Mouse (Mus musculus): ENCODE data around the gene Mfsd11.
"Not testable (repeated sequence)": the region's sequence is repeated elsewhere in the genome, so short reads cannot be mapped to it uniquely, and the experiment has no call there.

Gene Mfsd11

DNA sequence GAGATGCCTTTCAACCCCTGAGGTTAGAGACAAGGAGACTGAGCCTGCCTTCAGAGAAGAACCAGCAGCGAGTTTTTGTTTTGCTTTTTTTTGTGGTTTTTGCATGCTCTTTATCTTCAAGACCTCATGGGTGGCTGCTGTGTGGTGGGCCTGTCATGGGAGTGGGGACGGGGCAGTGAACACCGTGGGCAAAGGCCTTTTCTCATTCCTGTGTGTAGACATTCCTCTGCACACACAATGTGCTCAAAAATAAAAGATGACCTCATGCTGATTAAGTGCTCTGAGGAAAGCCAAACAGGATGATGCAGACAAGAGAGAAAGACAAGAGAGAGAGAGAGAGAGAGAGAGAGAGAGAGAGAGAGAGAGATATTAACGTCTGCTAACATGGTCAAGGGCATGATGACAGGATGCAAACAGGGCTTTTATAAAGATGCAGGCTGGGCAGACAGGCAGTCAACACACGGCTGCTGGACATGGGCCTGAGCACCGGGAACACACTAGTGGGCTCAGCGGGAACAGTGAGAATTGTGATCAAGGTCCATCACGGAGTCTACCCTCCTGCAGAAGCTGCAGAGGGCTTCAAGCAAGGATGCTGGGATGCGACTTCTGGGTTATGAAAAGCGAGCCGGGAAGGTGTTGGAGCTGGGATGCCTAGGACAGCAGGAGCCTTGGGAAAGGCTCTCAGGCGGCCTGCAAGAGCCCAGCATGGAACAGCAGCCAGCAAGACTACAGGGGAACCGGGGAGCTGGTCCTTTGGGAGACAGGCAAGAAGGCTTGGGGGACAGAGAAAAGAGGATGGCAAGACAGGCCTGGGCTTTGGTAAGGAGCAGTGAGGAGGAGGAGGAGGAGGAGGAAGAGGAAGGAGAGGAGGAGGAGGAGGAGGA lies 30.9 kb upstream of the Mfsd11 start:
- DNase-seq (ENCODE audit: extremely low spot score, low read depth, low spot score), result no peak

DNA sequence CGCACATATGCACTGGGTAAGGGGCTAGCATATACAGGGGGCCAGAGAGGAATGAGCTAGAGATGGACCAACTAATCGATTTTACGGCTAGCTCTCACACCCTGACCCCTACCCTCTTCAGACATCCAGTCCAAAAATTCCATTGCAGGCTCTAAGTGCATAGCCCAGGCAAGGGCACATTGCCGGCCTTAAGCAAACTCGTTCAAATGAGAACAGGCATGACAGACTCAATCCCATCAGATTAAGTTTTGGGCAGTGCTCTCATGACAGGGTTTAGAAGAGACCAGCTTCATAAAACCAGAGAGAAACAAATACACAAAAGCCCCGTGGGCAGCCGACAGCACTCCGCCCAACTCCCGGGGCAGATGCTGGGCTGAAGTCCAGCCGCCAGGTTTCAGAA lies 30.0 kb upstream of the Mfsd11 start:
- DNase-seq (ENCODE audit: extremely low spot score, low read depth, low spot score), result no peak

DNA sequence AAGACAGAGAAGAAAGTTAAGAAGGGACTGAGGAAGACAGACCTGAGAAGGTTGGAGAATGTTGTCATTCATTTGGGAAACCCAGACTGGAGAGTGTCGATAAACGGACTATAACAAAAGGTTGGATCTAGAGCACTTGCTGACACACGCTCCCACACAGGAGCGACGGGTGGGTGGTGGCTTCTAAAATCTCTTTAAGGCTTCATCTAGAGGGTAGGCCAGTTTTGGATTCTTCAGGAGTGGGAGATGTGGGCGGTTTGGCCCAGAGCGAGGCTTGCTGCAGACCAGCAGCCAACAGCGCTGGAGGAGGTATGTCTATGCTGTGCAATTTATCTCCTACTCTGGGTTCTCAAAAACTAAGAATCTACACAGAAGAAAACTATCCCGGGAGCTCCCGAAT lies 29.6 kb upstream of the Mfsd11 start:
- DNase-seq (ENCODE audit: extremely low spot score, low read depth, low spot score), result no peak

DNA sequence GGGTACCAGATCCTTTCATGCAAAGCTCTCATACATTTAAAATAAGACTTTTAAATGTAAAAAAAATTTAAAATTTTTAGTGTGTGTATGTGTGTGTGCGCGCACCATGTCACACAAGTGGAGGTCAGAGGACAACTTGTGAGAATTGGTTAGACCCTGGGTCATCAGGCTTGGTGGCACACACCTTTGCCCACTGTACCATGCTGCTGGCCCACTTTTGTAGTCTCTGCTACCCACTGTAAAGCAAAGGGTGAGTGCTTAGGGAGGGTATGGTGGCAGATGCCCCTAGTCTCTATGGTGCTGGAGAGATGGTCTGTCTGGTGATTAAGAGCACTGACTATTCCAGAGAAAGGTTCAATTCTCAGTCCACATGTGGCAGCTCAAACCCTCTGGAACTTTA lies 29.0 kb upstream of the Mfsd11 start:
- DNase-seq (ENCODE audit: extremely low spot score, low read depth, low spot score), result no peak

DNA sequence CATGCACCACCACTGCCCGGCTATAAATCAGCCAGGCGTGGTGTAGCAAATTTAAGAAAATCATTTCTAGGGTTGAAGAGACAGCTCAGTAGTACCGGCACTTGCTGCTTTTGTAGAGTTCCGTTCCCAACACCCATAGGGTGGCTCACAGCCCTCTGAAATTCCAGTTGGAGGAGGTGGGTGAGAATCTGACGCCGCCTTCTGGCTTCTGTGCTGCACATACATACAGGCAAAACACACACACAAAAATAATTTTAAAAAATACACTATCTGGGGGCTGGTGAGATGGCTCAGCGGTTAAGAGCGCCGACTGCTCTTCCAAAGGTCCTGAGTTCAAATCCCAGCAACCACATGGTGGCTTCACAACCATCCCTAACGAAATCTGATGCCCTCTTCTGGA lies 28.4 kb upstream of the Mfsd11 start:
- DNase-seq (ENCODE audit: extremely low spot score, low read depth, low spot score), result not testable (repeated sequence)

DNA sequence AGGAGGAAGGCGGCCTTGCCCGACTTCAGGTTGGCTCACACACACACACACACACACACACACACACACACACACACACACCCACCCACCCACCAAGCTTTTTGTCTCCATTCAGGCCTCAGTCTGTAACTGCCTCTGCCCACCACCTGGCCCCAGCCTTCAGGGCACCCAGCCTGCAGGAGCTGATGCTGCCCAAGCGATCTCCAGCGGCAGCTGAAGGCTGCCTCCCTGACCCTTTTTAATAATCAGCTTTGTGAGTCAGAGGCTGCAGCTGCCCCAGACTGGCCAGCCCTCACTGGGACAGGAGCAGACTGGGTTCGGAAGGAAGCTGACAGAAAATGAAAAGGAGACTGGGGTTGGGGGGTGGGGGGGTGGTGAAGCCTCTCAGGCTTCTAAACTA lies 27.0 kb upstream of the Mfsd11 start:
- no peak for DNase-seq (ENCODE audit: extremely low spot score, low read depth, low spot score)

DNA sequence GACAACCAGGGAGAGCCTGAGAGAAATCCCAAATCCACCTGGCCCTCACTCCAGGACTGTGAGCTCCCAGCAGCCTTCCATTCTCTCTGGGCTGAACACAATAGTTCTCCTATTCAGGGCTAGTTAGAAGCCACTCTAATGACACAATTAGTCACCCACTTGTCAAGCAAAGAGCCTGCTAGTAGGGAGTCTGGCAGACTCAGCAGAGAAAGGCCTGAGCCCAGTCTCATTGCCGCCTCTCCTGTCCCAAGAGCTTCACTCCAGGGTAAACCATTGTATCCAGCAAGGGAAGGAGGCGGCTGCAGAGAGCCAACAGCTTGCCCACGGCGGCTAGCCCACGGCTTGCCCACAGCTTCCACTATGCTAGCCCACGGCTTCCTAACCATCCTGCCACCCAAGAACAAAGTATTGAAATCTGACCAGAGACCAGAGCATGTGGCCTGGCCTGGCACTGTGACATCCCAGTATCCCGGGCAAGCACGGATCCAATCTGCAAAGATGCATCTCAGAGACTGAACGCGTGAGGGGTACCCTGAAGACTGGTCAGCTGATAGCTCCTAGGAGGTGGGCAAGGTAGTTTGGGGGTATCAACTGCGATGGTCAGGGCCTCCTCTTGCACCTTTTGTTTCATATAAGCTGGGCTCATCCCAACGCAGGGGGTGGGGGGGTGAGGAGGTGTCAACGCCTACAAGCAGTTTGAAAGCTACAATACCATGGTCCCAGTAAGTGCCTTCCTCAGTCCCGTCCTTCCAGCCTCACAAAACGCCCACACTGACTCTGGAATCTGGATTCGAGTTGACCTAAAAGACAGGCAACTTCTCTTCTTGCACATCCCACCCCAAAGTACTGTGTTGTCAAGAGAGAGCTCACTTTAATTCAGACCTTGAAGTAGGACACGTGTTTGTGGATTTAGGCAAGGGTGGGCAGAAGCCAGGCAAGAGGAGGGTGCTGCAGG lies 25.4 kb upstream of the Mfsd11 start:
- no peak for DNase-seq (ENCODE audit: extremely low spot score, low read depth, low spot score)

DNA sequence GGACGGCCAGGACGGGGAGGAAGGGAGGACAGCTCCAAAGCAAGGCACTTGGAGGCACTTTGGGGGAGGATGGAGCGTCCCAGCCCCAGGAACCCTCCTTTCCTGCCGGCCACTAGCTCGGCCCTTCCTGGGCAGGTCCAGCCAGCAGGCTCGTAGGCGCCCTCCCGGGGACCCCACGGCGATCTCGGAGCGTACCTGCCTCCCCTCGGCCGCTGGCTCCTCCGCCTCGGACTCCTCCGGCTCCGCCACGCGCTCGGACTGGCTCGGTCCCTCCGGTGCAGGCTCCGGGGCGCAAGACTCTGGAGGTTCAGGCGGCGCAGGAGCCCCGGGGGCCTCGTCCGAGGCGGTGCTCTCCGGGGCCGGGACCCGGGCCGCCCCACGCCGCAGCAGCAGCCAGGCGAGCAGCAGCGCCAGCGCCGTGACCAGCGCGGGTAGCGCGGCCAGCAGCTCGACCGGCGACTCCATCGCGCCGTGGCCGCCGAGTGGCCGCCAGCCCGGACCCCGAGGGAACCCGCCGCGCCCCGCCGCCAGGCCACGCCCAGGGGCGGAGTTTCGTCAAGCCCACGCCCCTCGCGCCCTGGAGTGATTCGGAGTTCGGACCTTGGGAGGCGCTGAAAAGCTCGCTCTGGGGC lies 24.6 kb upstream of the Mfsd11 start, which contains the start of gene Mxra7:
Gene Mxra7 (minus strand): TSS at position 513 of the 632 bp plus-strand sequence.
- DNase-seq (ENCODE audit: extremely low spot score, low read depth, low spot score), result no peak

DNA sequence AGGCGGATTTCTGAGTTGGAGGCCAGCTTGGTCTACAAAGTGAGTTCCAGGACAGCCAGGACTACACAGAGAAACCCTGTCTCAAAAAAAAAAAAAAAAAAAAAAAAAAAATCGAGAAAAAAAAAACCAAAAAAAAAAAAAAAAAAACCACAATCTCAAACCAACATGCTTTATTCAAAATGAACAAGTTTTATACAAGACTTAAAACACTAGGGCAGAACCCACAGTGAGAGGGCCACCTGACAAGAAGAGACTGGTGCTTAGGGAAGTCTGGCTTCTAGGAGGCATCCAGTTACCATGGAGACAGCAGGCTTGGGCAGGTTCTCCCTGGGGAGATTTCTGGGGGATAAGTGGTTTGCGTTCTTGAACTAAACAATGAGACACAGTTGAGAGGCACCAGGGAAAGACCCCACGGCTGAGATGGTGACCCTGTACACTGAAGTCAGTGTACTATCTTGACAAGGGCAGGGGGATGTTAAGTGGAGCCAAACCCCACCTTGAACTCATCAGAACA lies 20.0 kb upstream of the Mfsd11 start:
- no peak for DNase-seq (ENCODE audit: extremely low spot score, low read depth, low spot score)

DNA sequence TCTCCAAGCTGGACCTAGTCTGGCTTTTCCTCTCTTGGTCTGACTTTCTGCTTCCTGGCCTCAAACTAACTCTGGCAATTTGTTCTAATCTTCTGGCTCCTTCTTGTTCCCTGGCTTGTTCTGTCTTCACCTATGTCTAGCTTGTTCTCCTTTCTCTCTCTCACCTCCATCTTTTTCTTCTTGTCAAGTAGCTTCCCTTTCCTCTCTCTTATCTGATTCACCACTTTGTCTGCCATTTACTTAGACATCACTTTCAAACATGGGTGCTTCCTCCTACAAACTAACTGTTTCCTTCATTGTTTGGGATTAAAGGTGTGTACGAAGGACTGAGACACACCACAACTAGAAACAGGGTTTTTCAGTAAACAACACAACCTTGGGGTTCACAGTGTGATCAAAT lies 17.3 kb upstream of the Mfsd11 start:
- DNase-seq (ENCODE audit: extremely low spot score, low read depth, low spot score), result no peak

DNA sequence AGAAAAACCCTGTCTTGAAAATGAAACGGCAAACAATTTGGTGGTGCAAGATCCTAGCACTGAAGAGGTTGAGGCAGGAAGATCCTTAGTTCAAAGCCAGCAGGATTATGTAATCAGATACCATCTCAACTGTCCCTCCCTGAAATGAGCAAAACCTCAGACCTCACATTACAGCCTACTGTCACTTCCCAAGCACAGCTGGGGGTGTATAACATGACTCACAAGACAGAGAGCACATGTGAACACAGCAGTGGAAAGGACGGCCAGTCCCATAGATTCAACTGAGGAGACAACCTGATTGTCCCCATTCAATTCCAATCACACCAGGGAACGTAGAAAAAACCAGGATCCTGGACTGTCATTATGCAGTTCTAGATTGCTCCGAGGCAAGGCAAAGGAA lies 16.0 kb upstream of the Mfsd11 start:
- DNase-seq (ENCODE audit: extremely low spot score, low read depth, low spot score), result no peak

DNA sequence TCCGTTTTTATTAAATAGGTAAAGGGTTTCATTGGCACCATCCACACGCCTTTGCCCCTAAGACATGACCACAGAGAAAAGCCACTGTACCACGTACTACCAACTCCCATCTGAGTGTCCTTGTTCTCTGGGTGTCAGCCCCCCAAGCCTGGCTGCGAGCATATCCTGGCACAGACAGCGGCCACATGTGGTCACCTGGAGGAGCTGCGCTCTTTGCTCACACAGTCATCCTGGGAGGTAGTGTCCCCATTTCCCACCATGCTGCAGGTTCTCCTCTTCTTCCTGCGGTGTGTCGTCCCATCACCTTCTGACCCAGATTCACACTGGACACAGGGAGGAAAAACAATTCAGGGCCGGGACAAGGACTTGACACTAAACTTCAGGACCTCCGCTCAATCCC lies 14.8 kb upstream of the Mfsd11 start:
- DNase-seq (ENCODE audit: extremely low spot score, low read depth, low spot score), result no peak

DNA sequence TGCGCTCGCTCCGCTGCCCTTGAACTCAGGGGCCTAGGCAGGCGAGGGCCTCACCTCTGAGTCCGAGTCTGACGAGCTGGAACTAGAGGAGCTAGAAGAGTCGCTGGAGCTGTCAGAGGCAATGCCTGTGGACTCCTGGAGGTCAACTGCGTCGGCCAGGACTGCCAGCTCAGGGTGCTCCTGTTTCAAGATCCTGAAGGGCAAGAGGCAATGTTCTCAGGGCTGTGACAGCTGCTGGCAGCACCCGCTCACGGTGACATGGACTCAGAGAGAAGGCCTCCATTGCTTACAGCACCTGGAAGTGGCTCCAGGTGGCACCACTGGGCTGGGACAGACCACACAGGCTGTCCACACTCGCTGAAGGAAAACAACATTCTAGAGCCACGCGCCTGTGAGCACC lies 13.3 kb upstream of the Mfsd11 start:
- DNase-seq (ENCODE audit: extremely low spot score, low read depth, low spot score), result no peak

DNA sequence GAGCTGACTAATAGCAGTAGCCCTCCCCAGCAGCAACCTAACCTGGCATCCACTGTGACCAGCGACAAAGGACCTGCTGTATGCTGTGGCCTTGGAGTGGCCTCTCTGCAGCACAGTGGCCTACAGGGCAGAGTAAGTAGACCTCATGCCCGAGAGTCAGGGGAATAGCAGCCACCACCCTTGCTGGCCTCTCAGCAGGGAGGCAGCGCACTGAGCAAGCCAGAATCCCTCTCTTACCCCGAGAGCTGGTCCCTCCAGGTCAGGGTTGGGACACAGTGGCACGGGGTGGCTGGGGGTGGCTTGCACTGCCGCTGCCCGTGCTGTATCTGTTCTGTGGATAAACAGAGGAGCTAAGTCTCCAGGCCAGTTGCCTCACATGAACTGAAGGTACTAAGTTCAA lies 12.6 kb upstream of the Mfsd11 start:
- DNase-seq (ENCODE audit: extremely low spot score, low read depth, low spot score), result no peak

DNA sequence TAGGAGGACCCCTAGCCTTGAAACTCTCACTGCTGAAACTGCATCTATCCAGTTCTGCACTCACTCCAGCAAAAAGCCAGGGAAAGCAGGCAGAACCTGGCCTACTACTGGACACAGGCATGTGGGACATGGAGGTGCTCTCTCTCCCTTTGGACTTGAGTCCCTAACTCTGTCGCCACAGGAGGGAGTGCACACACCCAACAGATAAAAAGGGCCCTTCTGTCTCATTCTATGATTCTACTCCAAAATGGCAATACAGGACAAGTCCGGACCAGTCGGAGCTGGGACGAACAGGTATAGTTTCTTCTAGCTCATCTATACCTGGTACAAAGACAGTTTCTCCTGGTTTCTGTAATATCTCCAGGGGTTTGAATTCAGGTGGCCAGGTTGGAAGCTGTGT lies 11.5 kb upstream of the Mfsd11 start:
- DNase-seq (ENCODE audit: extremely low spot score, low read depth, low spot score), result no peak

DNA sequence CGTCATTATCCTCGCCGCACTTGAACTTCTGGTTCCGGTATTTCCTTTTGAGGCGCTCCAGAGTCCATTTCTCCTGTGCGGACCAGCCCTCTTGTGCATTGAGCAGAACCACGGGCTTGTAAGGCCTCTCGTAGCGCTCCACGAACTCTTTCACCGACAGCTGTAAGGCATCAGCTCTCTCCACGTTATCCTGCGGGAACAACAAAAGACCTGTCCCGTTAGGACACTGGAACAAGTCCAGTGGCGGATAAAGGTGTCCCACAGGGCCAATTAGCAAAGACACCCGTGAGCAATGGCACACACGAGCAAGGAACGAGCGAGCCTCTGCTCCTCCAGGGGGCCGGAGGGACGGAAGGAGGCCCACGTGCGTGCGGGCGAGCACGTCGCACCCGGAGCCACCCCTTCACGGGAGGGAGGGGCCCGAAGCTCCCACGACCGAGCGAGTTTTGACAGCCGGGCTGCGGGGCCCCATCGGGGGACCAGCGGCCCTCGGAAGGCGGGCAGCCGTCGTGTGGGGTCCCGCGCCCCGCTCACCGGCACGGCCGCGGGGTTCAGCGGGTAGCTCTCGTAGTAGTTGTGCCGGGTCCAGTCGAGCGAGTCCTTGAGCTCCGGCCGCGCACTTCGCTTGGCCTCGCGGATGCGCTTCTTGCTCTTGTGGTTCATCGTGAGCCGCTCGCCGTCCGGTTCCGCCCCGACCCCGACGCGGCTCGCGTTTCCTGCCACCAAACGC lies 9.5 kb upstream of the Mfsd11 start:
- DNase-seq (ENCODE audit: extremely low spot score, low read depth, low spot score), result no peak

DNA sequence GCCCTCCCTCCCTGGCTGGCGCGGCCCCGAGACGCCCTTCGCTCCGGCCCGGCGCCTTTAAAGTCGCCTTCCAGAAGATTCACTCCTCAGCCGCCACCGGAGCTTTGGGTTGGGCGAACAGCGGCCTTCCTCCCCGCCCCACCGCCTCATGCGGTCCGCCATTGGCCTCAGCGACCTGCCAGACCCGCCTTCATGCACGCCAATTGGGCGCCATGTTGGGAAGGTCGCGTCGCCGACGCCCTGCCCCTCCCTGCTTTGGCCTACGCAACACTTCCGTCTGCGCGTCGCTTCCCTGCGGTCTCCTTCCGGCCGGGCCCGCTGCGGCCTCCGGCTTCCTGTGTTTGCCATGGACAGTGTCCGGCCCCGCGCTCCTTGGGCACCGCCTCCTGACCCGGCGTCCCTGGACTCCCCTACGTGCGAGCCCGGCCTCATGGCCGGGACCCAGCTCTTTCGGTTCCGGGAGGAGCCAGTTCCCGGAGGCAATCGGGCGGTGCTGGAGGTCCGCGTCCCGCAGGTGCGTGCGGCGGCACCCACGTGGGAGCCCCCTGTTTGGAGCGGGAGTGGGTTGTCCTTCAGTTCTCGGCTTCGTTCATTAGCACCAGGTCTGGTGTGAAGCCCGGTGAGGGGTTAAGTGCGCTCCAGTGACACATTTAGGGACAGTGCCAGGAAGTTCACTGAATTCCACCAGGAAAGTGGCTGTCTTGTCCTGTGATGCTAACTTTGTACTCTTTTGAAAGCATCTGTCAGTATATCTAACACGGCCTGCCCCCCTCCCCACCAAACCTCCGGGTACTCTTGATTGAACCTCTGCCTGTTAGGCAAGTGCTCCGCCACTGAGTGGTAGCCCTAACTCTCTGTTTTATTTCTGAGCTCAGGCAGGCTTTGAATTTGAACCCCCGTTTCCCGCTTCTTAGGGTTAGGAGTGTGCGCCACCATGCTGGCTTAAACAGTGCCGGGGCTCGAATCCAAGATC lies 8.7 kb upstream of the Mfsd11 start, which contains the start of the genes Mettl23 and Jmjd6:
Gene Mettl23 (plus strand): TSS at position 18 of the 973 bp plus-strand sequence.
Gene Jmjd6 (minus strand): TSS at position 189 of the 973 bp plus-strand sequence.
- peak; percentile 83 for DNase-seq (ENCODE audit: extremely low spot score, low read depth, low spot score)

DNA sequence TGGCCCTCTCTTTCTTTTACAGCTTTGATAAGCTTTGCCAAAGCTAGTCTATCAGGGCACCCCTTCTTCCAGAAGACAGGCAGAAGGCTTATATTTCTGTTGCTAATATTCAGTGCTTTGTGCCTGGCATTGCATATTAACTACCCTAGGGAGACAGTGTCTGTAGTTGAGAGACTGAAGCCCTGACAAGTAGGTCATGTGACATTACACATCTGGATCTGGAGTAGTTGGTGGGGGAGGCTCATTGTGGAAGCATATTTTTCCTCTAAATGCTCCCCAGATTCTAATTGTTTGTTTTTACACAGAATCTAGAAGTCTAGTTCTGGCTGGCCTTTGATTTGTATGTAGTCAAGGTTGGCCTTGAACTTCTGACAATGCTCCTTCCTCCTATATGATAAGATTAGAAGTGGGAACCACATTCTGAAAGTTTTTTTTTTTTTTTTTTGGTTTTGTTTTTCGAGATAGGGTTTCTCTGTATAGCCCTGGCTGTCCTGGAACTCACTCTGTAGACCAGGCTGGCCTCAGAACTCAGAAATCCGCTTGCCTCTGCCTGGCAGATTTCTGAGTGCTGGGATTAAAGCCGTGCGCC lies 5.6 kb upstream of the Mfsd11 start:
- no peak for DNase-seq (ENCODE audit: extremely low spot score, low read depth, low spot score)

All from hindlimb bud, embryonic 11.5 days (tissue).